Mouse (Mus musculus): Measurements from ENCODE around the gene Kirrel3.

The Kirrel3 gene

GRCm38 (mm10) chr9:34825089-34825400 lies 339.4 kb downstream of the Kirrel3 start:
- CTCF ChIA-PET = no interaction called here

- CTCF ChIA-PET = no interaction called here
Observed at GRCm38 (mm10) chr9:34825402-34826008, 339.8 kb downstream of the Kirrel3 start.

GRCm38 (mm10) chr9:34830696-34831095 lies 345.0 kb downstream of the Kirrel3 start:
- CTCF ChIA-PET = no interaction called here

GRCm38 (mm10) chr9:34836801-34837200 lies 351.1 kb downstream of the Kirrel3 start:
- CTCF ChIA-PET = no interaction called here

- CTCF ChIA-PET = no interaction called here
Observed at GRCm38 (mm10) chr9:34837700-34838462, 352.2 kb downstream of the Kirrel3 start.

DNA sequence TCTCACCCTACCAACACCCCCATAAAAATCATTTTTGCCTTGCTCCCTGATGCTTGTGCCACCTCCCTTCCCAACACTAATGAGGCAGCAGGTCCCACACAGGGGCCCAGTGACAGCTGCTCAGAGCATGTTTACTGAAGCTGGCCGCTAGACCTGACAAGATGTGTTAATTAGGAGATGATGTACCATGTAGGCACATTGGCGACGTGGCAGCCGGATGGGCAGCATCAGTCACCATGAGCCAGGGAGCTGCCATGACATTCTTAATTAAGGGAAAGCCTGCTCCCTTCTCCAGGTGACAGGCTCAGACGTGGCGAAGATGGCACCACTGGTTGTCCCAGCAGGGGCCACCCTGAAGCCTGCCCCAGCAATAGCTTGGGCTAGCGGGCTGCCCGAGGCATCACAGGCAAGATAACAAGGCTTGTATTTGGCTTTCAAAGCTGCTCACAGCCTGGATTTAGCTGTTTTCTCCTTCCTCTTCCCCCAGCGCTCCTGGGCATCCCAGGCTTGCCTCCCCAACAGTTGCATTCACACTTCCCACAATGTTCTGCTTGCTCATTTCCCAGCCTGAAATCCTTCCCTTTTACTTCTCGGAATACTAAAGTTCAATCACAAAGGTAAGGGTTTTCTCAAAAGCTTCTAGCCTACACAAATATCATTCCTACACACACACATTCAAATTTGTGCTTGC lies 357.7 kb downstream of the Kirrel3 start:
- CTCF ChIA-PET = no interaction called here

DNA sequence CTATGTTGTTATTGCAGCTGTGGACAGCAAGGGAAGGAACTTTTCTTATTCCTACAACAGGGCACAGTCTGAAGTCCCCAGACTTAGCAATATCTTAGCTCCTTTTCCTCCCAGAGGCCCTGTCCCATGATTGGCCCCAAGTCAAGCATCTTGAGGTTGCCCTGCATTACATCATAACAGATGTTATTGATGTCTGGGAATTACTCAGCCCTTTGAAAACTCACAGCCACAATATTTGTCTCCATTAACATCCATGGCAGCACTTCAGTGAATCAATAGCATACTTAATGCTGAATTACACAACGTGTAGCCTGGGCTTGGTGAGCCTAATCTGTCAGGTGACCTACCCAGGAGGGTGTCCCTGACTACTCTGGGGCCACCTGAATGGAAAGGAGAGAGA lies 360.7 kb downstream of the Kirrel3 start:
- CTCF ChIA-PET = no interaction called here

DNA sequence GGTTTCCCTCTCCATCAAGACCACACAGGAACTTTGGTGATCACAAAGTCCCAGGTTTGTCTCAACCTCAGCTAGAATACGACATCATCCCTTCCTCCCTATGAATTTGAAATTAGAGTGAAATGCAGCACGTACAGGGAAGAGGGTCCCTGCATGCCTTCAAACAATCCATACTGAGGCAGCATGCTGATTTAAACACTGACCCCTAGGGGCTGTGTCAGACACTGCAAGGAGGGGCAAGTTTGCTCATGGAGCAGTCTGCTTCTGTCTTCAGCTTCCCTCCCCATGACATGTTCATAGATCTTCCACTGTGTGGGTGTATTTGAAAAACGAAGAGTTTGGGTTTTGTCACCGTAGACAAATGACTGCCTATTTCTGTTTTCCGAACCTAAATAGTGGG lies 362.0 kb downstream of the Kirrel3 start:
- CTCF ChIA-PET = no interaction called here

GRCm38 (mm10) chr9:34851136-34851535 lies 365.4 kb downstream of the Kirrel3 start:
- CTCF ChIA-PET = no interaction called here

DNA sequence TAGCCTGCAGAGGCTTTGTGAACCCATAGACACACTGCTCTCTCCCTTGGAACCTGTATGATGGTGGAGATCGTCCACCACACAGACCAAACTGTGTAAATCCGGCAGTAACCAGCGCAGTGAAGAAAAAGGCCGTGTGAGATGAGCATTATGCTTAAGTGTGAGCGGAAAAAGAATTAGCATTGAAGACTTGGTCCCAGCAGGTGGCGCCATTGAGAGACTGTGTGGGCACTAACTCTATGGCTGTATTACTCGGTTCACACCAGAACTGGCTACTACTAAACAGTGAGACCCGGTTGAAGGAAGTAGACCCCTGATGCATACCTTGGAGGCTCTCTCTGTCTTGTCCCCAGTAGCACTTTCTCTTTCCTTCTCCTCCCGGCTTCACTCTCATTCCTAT lies 371.9 kb downstream of the Kirrel3 start:
- CTCF ChIA-PET = interaction anchor here (0.7 kb wide), 1 partner anchor 437 kb away, joined by 3 read pairs; no protein-coding TSS in a partner anchor

DNA sequence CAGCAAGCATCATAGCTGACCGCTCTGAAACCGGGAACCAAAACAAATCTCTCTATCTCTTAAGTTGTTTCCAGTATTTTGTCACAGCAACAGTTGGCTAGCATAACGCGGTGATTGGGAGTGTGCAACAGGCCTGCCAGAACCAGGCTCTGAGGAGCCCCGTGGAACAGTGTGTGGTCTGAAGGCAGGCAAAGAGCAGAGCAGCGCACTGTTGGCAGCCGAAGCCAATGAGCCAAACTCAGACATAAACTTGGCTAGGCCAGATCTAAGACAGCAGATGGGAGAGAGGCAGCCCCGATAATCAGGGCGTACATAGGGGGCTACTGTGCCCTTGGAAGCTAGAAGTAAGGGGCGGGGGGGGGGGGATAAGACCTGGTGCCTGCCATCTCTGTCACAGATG lies 372.4 kb downstream of the Kirrel3 start:
- CTCF ChIA-PET = interaction anchor here (0.7 kb wide), 1 partner anchor 247 kb away, joined by 7 read pairs; no protein-coding TSS in a partner anchor

DNA sequence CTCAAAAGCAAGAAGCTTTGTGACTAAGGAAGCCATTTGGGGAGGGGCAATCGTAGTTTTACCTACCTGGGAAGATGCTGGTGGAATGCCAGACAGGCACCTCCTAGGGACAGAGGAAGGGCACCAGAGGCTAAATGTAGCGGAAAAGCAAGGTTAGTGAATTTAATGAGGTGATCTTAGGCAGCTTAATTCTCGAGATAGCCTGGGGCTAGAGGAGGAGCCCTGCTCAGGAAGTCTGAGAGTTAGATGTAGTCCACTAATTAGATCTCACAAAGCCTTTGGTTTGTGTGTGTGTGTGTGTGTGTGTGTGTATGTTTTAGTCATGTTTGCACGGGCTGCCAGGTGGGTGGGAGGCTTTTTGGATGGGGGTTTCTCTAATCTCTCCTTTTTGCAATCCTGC lies 375.2 kb downstream of the Kirrel3 start:
- CTCF ChIA-PET = interaction anchor here (0.7 kb wide), 1 partner anchor 69 kb away, joined by 3 read pairs; no protein-coding TSS in a partner anchor

DNA sequence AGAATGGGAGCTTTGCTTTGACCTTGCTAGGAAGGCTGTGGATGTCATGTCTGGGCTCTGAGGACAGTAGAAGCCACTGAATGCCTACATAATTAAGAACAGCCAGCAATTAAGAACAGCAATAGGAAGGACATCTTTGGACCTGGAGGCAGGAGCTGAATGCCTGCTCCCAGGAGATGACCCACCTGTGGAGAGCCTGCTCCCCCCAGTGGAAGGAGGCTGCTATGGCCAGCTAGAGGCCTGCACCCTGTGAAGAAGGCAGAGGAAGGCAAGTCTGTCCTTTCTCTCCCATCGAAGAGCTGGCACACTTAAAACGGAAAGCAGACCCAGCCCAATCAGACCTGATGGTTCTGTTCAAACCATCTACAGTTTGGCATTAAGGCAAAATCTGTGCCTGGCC lies 376.1 kb downstream of the Kirrel3 start:
- CTCF ChIA-PET = interaction anchor here (0.7 kb wide), 1 partner anchor 68 kb away, joined by 3 read pairs; no protein-coding TSS in a partner anchor

DNA sequence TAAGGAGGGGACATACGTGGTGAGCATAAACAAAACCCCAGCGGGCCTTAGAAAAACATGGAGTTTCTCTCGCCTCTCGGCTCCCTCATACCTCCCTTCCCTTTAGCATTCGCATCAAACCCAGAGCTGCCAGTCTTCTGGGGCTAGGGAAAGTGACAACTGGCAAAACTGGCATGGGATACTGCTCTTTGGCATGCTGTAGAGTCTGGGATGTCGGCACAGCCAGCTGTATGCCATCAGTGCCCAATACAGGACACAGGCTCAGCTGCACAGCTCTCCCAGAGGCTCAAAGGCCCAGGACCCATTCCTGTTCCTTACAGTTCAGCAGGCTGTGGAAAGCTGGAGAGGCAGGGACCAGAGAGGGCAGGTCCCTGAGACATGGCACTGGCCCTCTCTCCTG lies 379.9 kb downstream of the Kirrel3 start:
- CTCF ChIA-PET = no interaction called here

- CTCF ChIA-PET = no interaction called here
Observed at GRCm38 (mm10) chr9:34871316-34871966, 385.7 kb downstream of the Kirrel3 start.

GRCm38 (mm10) chr9:34875238-34875637 lies 389.5 kb downstream of the Kirrel3 start:
- CTCF ChIA-PET = no interaction called here

- CTCF ChIA-PET = no interaction called here
Observed at GRCm38 (mm10) chr9:34877186-34877585, 391.5 kb downstream of the Kirrel3 start.

- CTCF ChIA-PET = no interaction called here
Observed at GRCm38 (mm10) chr9:34877799-34878198, 392.1 kb downstream of the Kirrel3 start.

DNA sequence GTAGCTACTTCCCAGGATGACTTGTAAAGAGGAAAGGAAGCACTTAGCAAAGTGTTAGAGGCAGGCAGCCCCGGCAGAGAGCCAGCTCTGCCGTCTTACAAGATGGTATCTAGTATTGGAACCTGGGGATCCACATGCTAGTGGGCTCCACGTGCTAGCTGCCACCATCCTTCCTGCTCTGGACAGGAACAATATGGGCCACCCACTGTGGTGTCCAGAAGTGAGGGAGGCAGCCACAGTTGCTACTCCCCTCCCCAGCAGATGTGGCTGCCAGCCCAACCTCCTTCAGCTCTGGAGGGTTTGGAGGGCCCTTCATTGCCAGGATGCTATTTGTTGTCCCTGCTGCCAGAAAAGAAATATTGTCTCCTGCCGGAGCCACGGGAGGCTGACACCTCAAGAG lies 396.1 kb downstream of the Kirrel3 start:
- CTCF ChIA-PET = no interaction called here

DNA sequence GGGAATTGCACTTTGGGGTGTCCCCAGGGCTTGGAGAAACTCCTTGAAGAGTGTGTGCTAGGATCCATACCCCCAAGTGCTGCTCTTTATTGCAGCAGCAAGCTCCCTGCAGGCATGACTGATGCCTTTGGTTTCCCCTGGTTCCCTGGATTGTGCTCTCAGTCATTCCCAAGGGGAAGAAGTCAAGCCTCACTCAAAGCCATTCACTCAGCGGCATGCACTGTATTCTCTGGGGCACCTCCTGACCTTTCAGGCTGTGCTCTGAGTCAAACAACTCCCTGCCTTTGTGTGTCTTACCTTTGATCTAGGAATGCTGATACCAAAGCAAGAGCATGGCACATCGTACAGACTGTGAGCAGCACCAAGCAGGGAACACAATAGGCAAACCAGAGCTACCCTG lies 396.5 kb downstream of the Kirrel3 start:
- CTCF ChIA-PET = no interaction called here

DNA sequence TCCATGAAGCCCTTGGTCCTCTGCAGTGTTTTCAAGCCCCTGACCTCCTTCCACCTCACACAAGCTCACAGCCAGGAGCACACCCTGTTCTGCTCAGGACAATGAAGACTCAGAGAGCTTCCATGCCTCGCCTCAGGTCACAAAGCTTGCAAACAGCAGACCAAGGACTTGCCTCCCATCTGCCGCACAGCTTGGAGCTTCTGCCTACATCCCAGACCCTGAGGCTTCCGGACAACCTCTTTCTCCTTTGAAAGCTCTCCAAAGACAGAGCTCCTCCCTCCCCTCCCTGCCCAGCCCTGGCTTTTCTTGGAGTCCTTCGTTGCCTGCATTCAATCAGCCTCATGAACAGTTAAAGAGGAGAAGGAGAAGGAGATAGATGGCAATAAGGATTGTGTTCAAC lies 397.4 kb downstream of the Kirrel3 start:
- CTCF ChIA-PET = no interaction called here

- CTCF ChIA-PET = no interaction called here
Observed at GRCm38 (mm10) chr9:34884325-34884724, 398.6 kb downstream of the Kirrel3 start.

GRCm38 (mm10) chr9:34884942-34885341 lies 399.2 kb downstream of the Kirrel3 start:
- CTCF ChIA-PET = no interaction called here
